Mouse (Mus musculus) thymus, postnatal 14 days (tissue): ENCODE results near the gene Rapgef5.

Experiments
- DNase-seq: peaks from one replicate; pipeline ENCODE4 v3.0.0; 2021

Gene Rapgef5

GRCm38 (mm10) chr12:117516179-117516578 is at the start of gene Rapgef5:
TSS of gene Rapgef5 (plus strand) at chr12:117516479.
- DNase-seq, result no peak

GRCm38 (mm10) chr12:117468329-117468728 is 48.0 kb upstream of the Rapgef5 start:
- DNase-seq, result no peak

- no peak for DNase-seq
These were observed 37.3 kb upstream of the Rapgef5 start for GRCm38 (mm10) chr12:117479014-117479413.

GRCm38 (mm10) chr12:117479680-117480079 is 36.6 kb upstream of the Rapgef5 start:
- DNase-seq, result peak; percentile 3

- no peak for DNase-seq
These were observed 35.3 kb upstream of the Rapgef5 start for GRCm38 (mm10) chr12:117480958-117481357.

- DNase-seq, result no peak
These were observed 33.6 kb upstream of the Rapgef5 start for GRCm38 (mm10) chr12:117482665-117483064.

- DNase-seq, result no peak
These were observed 29.9 kb upstream of the Rapgef5 start for GRCm38 (mm10) chr12:117486118-117487057.

GRCm38 (mm10) chr12:117496501-117497176 is 19.6 kb upstream of the Rapgef5 start:
- DNase-seq, result no peak

- no peak for DNase-seq
These were observed 18.9 kb upstream of the Rapgef5 start for GRCm38 (mm10) chr12:117497361-117497760.

GRCm38 (mm10) chr12:117499242-117499641 is 17.0 kb upstream of the Rapgef5 start:
- DNase-seq, result no peak

- no peak for DNase-seq
These were observed 15.1 kb upstream of the Rapgef5 start for GRCm38 (mm10) chr12:117501180-117501579.

- no peak for DNase-seq
These were observed 13.4 kb upstream of the Rapgef5 start for GRCm38 (mm10) chr12:117502834-117503233.

GRCm38 (mm10) chr12:117505163-117505562 is 11.1 kb upstream of the Rapgef5 start:
- DNase-seq, result no peak

- DNase-seq, result peak; percentile 5
These were observed 8.5 kb upstream of the Rapgef5 start for GRCm38 (mm10) chr12:117507772-117508171.

- no peak for DNase-seq
These were observed 6.4 kb upstream of the Rapgef5 start for GRCm38 (mm10) chr12:117509919-117510318.

GRCm38 (mm10) chr12:117512468-117512867 is 3.8 kb upstream of the Rapgef5 start:
- DNase-seq, result no peak

- no peak for DNase-seq
These were observed 2.9 kb upstream of the Rapgef5 start for GRCm38 (mm10) chr12:117513150-117513932.

GRCm38 (mm10) chr12:117517275-117517936 is 1.1 kb downstream of the Rapgef5 start:
- no peak for DNase-seq

GRCm38 (mm10) chr12:117524311-117525013 is 8.2 kb downstream of the Rapgef5 start:
- DNase-seq, result no peak

- no peak for DNase-seq
These were observed 11.6 kb downstream of the Rapgef5 start for GRCm38 (mm10) chr12:117527889-117528288.

GRCm38 (mm10) chr12:117528509-117529145 is 12.3 kb downstream of the Rapgef5 start:
- no peak for DNase-seq
